Mouse (Mus musculus): ENCODE data around the gene Hist1h2ae.

DNA sequence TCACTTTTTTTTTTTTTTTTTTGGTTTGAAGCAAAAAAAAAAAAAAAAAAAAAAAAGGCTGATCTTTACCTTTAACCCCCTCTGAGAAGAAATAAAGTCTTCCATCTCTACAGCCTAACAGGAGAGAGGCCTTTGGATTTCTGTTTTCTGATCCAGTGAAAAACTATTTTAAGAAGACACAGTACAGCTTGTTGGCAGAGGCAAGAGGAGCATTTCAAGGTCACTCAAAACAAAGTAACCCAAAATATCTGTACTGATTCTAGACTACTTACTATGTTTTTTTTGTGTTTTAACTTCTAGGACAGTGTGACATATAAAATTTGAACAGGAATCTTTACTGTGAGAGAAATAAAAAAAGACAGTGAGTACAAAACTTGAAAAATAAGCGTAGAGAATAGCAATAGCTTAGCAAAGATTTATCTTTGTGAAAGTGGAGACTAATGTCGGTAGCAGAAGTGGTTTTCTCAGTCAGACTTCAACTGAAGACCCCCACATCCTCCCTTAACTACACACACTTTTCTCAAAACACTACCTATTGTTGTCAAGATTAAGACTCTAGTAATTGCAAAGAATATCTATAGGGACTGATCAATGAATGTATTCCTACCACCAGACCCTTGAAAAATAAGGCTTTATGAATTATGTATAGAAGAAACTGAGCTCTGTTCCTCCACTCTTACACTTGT lies 41.4 kb downstream of the Hist1h2ae start:
- TF ChIP-seq POLR2A (IDR thresholded peaks at IDR 0.05; ENCODE audit: low read depth, low read length), result no peak
- no peak for TF ChIP-seq CTCF (conservative IDR thresholded peaks at IDR 0.05; ENCODE audit: insufficient read depth, insufficient read length, low read depth, low read length)
